Mouse (Mus musculus): ENCODE results near the gene Cd300e. TPM values are rescaled to one million over a fixed set of nuclear protein-coding genes. Genes with fewer than 3 reads are reported as not detected.

The Cd300e gene
- polyA plus RNA-seq, 1 experiment = 11.1 TPM

- Histone ChIP-seq H3K27ac (ENCODE audit: insufficient read depth, low read depth, low read length) (no peak overlapping the region), H3K4me3 (ENCODE audit: insufficient read depth, low read length) (no peak overlapping the region), H3K4me1 (ENCODE audit: control insufficient read depth, insufficient read depth, low read length) (peaks cover 3% of the 10 kb centered on the region; the same call in 1 of the 2 replicates)
- TF ChIP-seq POLR2A (IDR thresholded peaks at IDR 0.05; ENCODE audit: borderline replicate concordance, low read depth, low read length) (no peak), CTCF (IDR thresholded peaks at IDR 0.05; ENCODE audit: low read depth, low read length) (no peak)
Measured at GRCm38 (mm10) chr11:115084595-115084994, 22.6 kb upstream of the Cd300e start.

DNA sequence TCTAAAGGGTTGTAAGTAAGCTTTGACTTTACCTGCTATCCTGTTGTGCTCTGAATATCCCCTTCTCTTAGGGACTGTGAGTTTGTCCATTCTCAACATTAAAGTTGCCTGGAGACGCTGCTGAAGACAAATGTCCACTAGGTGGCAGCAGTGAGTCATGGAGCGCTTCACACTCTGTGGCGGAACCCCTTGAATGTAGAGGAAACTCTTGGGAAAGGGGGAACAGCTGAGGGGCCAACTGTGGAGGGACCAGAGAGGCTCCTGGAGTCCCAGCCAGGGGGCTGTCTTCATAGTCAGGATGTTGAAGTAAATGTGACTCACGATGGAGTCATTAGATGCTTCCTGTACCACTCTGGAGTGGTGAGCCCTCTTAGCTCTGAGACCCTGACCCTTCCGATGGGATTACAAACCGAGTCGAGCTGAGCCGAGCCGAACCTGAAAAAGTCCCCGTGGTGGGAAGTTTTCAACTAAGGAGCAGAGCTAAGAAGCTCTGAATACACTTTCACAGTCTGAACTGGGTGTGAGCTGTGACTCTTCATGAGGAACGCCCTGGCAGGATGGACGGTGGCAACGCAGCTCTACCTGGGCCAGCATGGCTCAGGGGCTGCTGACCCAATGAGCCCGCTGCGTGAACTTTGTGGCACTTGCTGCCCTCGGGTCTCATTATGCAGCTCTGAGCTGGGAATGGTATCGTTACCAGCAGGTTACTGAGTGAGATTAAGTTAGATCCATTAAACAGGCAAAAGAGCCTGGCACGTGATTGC is 21.6 kb upstream of the Cd300e start:
- Histone ChIP-seq H3K27ac (ENCODE audit: insufficient read depth, low read depth, low read length) (no peak overlapping the region), H3K4me1 (ENCODE audit: control insufficient read depth, insufficient read depth, low read length) (peaks cover 9% of the 10 kb centered on the region), H3K4me3 (ENCODE audit: insufficient read depth, low read length) (no peak overlapping the region)
- TF ChIP-seq POLR2A (IDR thresholded peaks at IDR 0.05; ENCODE audit: borderline replicate concordance, low read depth, low read length) (no peak), CTCF (IDR thresholded peaks at IDR 0.05; ENCODE audit: low read depth, low read length) (peak; percentile 84)

DNA sequence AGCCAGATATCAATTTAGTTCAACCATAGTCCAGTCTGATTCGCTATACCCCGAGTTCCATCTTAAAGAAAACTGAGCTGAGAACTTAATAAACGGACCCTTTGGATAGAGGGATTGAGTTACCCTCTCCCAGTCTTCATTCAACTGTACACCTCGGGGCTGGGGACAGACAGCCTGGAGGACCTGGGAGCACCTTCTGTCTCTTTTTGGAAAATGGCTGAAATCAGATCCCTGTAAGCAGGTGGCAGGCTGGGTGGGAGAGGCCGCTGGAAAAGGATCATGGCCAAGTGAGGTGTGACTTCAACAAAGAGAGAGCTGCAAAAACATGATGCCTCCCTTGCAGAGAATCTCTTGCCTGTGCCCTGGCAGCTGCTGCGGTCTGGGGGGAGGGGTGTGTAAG is 20.2 kb upstream of the Cd300e start:
- Histone ChIP-seq H3K27ac (ENCODE audit: insufficient read depth, low read depth, low read length) (no peak overlapping the region), H3K4me3 (ENCODE audit: insufficient read depth, low read length) (no peak overlapping the region), H3K4me1 (ENCODE audit: control insufficient read depth, insufficient read depth, low read length) (peaks cover 11% of the 10 kb centered on the region)
- TF ChIP-seq CTCF (IDR thresholded peaks at IDR 0.05; ENCODE audit: low read depth, low read length) (no peak), POLR2A (IDR thresholded peaks at IDR 0.05; ENCODE audit: borderline replicate concordance, low read depth, low read length) (no peak)

- Histone ChIP-seq H3K27ac (ENCODE audit: insufficient read depth, low read depth, low read length) (no peak overlapping the region), H3K4me1 (ENCODE audit: control insufficient read depth, insufficient read depth, low read length) (peaks cover 11% of the 10 kb centered on the region), H3K4me3 (ENCODE audit: insufficient read depth, low read length) (no peak overlapping the region)
- TF ChIP-seq CTCF (IDR thresholded peaks at IDR 0.05; ENCODE audit: low read depth, low read length) = no peak
- TF ChIP-seq POLR2A (IDR thresholded peaks at IDR 0.05; ENCODE audit: borderline replicate concordance, low read depth, low read length) = no peak
Measured at GRCm38 (mm10) chr11:115081373-115081772, 19.4 kb upstream of the Cd300e start.

- no peak overlapping the region for H3K4me3 ChIP-seq (ENCODE audit: insufficient read depth, low read length)
- no peak overlapping the region for H3K27ac ChIP-seq (ENCODE audit: insufficient read depth, low read depth, low read length)
- TF ChIP-seq POLR2A (IDR thresholded peaks at IDR 0.05; ENCODE audit: borderline replicate concordance, low read depth, low read length) (no peak), CTCF (IDR thresholded peaks at IDR 0.05; ENCODE audit: low read depth, low read length) (peak; percentile 62)
- H3K4me1 ChIP-seq (ENCODE audit: control insufficient read depth, insufficient read depth, low read length) = peaks cover 11% of the 10 kb centered on the region
Measured at GRCm38 (mm10) chr11:115080886-115081285, 18.9 kb upstream of the Cd300e start.

DNA sequence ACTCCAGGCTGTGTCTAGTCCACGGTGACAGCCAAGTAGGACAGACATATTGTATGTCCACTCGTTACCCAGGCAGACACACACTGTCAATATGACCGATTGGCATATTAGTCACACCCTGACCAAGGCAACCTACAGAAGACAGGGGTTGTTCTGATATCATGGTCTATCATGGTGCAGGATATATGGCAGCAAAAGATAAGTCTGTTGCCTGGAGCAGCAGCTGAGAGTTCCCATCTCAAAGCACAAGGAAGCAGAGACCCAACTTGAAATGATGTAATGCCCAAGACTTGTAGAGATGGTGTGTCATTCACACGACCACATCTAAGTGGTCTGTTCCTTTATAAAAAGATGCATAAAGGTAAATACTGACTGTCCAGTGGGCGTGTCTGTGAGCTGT is 16.7 kb upstream of the Cd300e start:
- TF ChIP-seq CTCF (IDR thresholded peaks at IDR 0.05; ENCODE audit: low read depth, low read length) = no peak
- no peak for TF ChIP-seq POLR2A (IDR thresholded peaks at IDR 0.05; ENCODE audit: borderline replicate concordance, low read depth, low read length)

DNA sequence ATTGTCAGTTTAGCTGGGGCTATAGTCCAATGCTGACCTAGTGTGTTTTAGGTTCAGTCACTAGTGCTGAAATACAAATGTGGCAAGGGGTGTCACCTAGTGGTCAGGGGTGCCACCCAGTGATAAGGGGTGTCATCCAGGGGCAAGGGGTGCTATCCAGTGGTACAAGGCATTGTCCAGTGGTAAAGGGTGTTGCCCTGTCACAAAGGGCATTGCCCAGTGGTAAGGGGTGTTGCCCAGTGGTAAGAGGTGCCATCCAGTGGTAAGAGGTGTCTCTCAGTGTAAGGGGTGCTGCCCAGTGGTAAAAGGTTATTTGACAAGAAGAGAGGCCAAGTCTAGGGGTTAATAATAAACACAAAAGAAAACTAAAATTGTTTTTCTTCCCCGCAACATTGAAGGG is 15.5 kb upstream of the Cd300e start:
- H3K4me1 ChIP-seq (ENCODE audit: control insufficient read depth, insufficient read depth, low read length) = peaks cover 29% of the 10 kb centered on the region
- H3K27ac ChIP-seq (ENCODE audit: insufficient read depth, low read depth, low read length) = no peak overlapping the region
- H3K4me3 ChIP-seq (ENCODE audit: insufficient read depth, low read length) = no peak overlapping the region
- no peak for TF ChIP-seq CTCF (IDR thresholded peaks at IDR 0.05; ENCODE audit: low read depth, low read length)
- TF ChIP-seq POLR2A (IDR thresholded peaks at IDR 0.05; ENCODE audit: borderline replicate concordance, low read depth, low read length) = no peak

More for the DNA sequence above, 16.7 kb upstream of the Cd300e start:
- no peak overlapping the region for H3K4me3 ChIP-seq (ENCODE audit: insufficient read depth, low read length)
- no peak overlapping the region for H3K27ac ChIP-seq (ENCODE audit: insufficient read depth, low read depth, low read length)
- H3K4me1 ChIP-seq (ENCODE audit: control insufficient read depth, insufficient read depth, low read length) = peaks cover 20% of the 10 kb centered on the region

- H3K27ac ChIP-seq (ENCODE audit: insufficient read depth, low read depth, low read length) = no peak overlapping the region
Measured at GRCm38 (mm10) chr11:115075859-115076258, 13.9 kb upstream of the Cd300e start.

GRCm38 (mm10) chr11:115075407-115075806 is 13.4 kb upstream of the Cd300e start:
- TF ChIP-seq POLR2A (IDR thresholded peaks at IDR 0.05; ENCODE audit: borderline replicate concordance, low read depth, low read length) (no peak), CTCF (IDR thresholded peaks at IDR 0.05; ENCODE audit: low read depth, low read length) (no peak)
- Histone ChIP-seq H3K4me1 (ENCODE audit: control insufficient read depth, insufficient read depth, low read length) (peaks cover 36% of the 10 kb centered on the region), H3K4me3 (ENCODE audit: insufficient read depth, low read length) (no peak overlapping the region), H3K27ac (ENCODE audit: insufficient read depth, low read depth, low read length) (no peak overlapping the region)

More at GRCm38 (mm10) chr11:115075859-115076258, 13.9 kb upstream of the Cd300e start:
- no peak for TF ChIP-seq POLR2A (IDR thresholded peaks at IDR 0.05; ENCODE audit: borderline replicate concordance, low read depth, low read length)
- no peak for TF ChIP-seq CTCF (IDR thresholded peaks at IDR 0.05; ENCODE audit: low read depth, low read length)
- Histone ChIP-seq H3K4me1 (ENCODE audit: control insufficient read depth, insufficient read depth, low read length) (peaks cover 34% of the 10 kb centered on the region), H3K4me3 (ENCODE audit: insufficient read depth, low read length) (no peak overlapping the region)

DNA sequence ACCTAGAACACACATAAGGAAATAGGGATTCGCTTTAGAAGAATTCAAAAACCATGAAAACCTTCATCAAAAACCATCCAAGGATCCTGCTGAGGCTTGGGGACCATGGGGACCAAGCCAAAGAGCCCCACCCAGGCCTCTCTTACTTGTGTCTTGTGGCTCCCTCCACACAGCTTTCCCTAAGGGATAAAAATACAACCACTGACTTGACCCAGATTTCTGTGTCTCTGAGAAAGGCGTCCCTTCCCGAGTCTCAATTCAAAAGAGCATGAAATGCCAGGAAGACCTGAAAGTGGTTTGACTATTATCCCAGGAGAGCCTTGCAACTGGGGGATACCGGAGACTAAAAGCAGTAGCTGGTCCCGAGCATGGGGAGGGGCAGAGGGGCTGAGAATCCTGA is 11.0 kb upstream of the Cd300e start:
- Histone ChIP-seq H3K4me3 (ENCODE audit: insufficient read depth, low read length) (no peak overlapping the region), H3K4me1 (ENCODE audit: control insufficient read depth, insufficient read depth, low read length) (peaks cover 37% of the 10 kb centered on the region), H3K27ac (ENCODE audit: insufficient read depth, low read depth, low read length) (peak overlapping the region; percentile 68)
- no peak for TF ChIP-seq POLR2A (IDR thresholded peaks at IDR 0.05; ENCODE audit: borderline replicate concordance, low read depth, low read length)
- no peak for TF ChIP-seq CTCF (IDR thresholded peaks at IDR 0.05; ENCODE audit: low read depth, low read length)

Measured in bone marrow macrophage, adult 2 months (primary cell).